Mouse (Mus musculus): ENCODE results near the gene Cast.

DNA sequence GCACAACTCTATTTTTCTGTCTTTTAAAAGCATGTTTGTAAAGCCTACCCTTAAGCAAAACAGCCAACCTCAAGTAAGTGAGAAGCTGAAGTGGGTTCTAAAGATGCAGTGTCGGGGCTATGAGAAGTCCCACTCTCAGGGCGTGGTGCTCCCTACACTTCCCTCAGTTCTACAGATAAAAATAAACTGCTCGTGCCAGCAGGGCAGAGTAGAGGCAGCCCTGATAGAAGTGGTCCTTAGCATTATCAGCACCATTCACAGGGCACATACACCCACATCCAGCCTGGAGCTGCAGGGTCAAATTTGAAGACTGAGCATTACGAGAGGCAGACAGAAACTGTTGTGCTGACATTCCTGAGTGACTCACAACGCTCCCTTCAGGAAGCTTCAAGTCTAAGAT lies 72.8 kb downstream of the Cast start:
- TF ChIP-seq CTCF (IDR thresholded peaks at IDR 0.05; ENCODE audit: low read depth) (no peak), EP300 (IDR thresholded peaks at IDR 0.05; ENCODE audit: low read depth) (no peak)
